Mouse (Mus musculus) MEL (cell line): ENCODE results near the gene Qars. TPM values are rescaled to one million over a fixed set of nuclear protein-coding genes. Genes with fewer than 3 reads are reported as not detected.

ENCODE experiments used
- DNase-seq: peaks from one replicate; pipeline ENCODE4 v3.0.0; 2011; ENCODE audit warnings: low read depth, low spot score
- H3K27ac ChIP-seq: 2 replicates; pipeline ENCODE4 v1.5.1; 2012; ENCODE audit warnings: low read depth, mild to moderate bottlenecking, control low read depth, low read length, moderate library complexity; ENCODE audit not compliant: control insufficient read depth
- H3K27me3 ChIP-seq, 2 experiments: fragments of 150-350 bp in 1 of 2; sonication (generic) in 1 of 2; 2 replicates each; pipeline ENCODE4 v1.6.1; 2012; ENCODE audit warnings: low read length in 2 of 2, mild to moderate bottlenecking in 2 of 2, improper control_type of control experiment in 1 of 2, moderate library complexity in 1 of 2; ENCODE audit not compliant: insufficient read depth in 2 of 2, control insufficient read depth in 1 of 2
- H3K36me3 ChIP-seq, 2 experiments: 2 replicates each; pipeline ENCODE4 v1.6.1; 2012 to 2014; ENCODE audit warnings: low read length in 2 of 2, improper control_type of control experiment in 1 of 2, inconsistent platforms in 1 of 2, mild to moderate bottlenecking in 1 of 2; ENCODE audit not compliant: insufficient read depth in 2 of 2, control insufficient read depth in 1 of 2
- H3K4me1 ChIP-seq, 2 experiments: fragments of 150-350 bp in 1 of 2; sonication (generic) in 1 of 2; 2 replicates each; pipeline ENCODE4 v1.6.1; 2012; ENCODE audit warnings: low read length in 2 of 2, improper control_type of control experiment in 1 of 2, mild to moderate bottlenecking in 1 of 2; ENCODE audit not compliant: insufficient read depth in 2 of 2, control insufficient read depth in 1 of 2
- H3K4me3 ChIP-seq, 2 experiments: fragments of 150-350 bp in 1 of 2; sonication (generic) in 1 of 2; 2 replicates each; pipeline ENCODE4 v1.5.1; 2012; ENCODE audit warnings: low read depth in 2 of 2, low read length in 2 of 2, mild to moderate bottlenecking in 2 of 2, moderate library complexity in 2 of 2, control low read depth in 1 of 2, improper control_type of control experiment in 1 of 2; ENCODE audit not compliant: control insufficient read depth in 1 of 2, insufficient read depth in 1 of 2
- H3K79me2 ChIP-seq: 2 replicates; pipeline ENCODE4 v1.6.1; 2012; ENCODE audit warnings: mild to moderate bottlenecking, low read length, moderate library complexity; ENCODE audit not compliant: control insufficient read depth, poor library complexity, insufficient read depth
- H3K9ac ChIP-seq: 2 replicates; pipeline ENCODE4 v1.6.1; 2012; ENCODE audit warnings: low read depth, mild to moderate bottlenecking, control low read depth, low read length, moderate library complexity; ENCODE audit not compliant: control insufficient read depth, poor library complexity, severe bottlenecking
- H3K9me3 ChIP-seq: fragments of 150-350 bp; sonication (generic); replicated peaks from 2 replicates; pipeline ENCODE4 v1.6.1; 2012; ENCODE audit warnings: mild to moderate bottlenecking, low read length, improper control_type of control experiment, moderate library complexity; ENCODE audit not compliant: insufficient read depth
- BHLHE40 ChIP-seq: IDR thresholded peaks from 2 replicates; pipeline ENCODE4 v1.6.1; 2012; ENCODE audit warnings: low read depth, mild to moderate bottlenecking, inconsistent platforms, low read length, improper control_type of control experiment, borderline replicate concordance
- E2F4 ChIP-seq: IDR thresholded peaks from 2 replicates; pipeline ENCODE4 v1.6.1; 2011; ENCODE audit warnings: low read depth, low read length, improper control_type of control experiment, borderline replicate concordance
- ELF1 ChIP-seq: IDR thresholded peaks from 2 replicates; pipeline ENCODE4 v1.6.1; 2014; ENCODE audit warnings: low read depth, mild to moderate bottlenecking, inconsistent platforms, low read length, improper control_type of control experiment, moderate library complexity
- EP300 ChIP-seq, 2 experiments: IDR thresholded peaks; 2 replicates each; pipeline ENCODE4 v1.6.1; 2011; ENCODE audit warnings: improper control_type of control experiment in 2 of 2, low read length in 2 of 2, low read depth in 1 of 2, mild to moderate bottlenecking in 1 of 2
- ETS1 ChIP-seq: IDR thresholded peaks from 2 replicates; pipeline ENCODE4 v1.6.1; 2012; ENCODE audit warnings: low read depth, mild to moderate bottlenecking, inconsistent platforms, low read length, improper control_type of control experiment, moderate library complexity
- GABPA ChIP-seq: IDR thresholded peaks from 2 replicates; pipeline ENCODE4 v1.6.1; 2012; ENCODE audit warnings: low read depth, mild to moderate bottlenecking, inconsistent platforms, low read length, improper control_type of control experiment, moderate library complexity
- MAFK ChIP-seq: IDR thresholded peaks from 2 replicates; pipeline ENCODE4 v1.6.1; 2011; ENCODE audit warnings: low read depth, mild to moderate bottlenecking, low read length, improper control_type of control experiment, borderline replicate concordance
- MAX ChIP-seq: IDR thresholded peaks from 2 replicates; pipeline ENCODE4 v1.6.1; 2011; ENCODE audit warnings: low read length, improper control_type of control experiment
- MEF2A ChIP-seq: IDR thresholded peaks from 2 replicates; pipeline ENCODE4 v1.6.1; 2014; ENCODE audit warnings: low read depth, mild to moderate bottlenecking, inconsistent platforms, low read length, improper control_type of control experiment; ENCODE audit not compliant: poor library complexity, insufficient replicate concordance, severe bottlenecking; ENCODE audit errors: extremely low read depth
- NELFE ChIP-seq: IDR thresholded peaks from 2 replicates; pipeline ENCODE4 v1.6.1; 2011; ENCODE audit warnings: low read depth, low read length, improper control_type of control experiment
- NRF1 ChIP-seq: IDR thresholded peaks from 2 replicates; pipeline ENCODE4 v1.6.1; 2014; ENCODE audit warnings: low read depth, mild to moderate bottlenecking, inconsistent platforms, low read length, improper control_type of control experiment, moderate library complexity; ENCODE audit not compliant: poor library complexity, insufficient read depth, severe bottlenecking
- POLR2A ChIP-seq, 2 experiments: IDR thresholded peaks; 2 replicates each; pipeline ENCODE4 v1.6.1; 2011 to 2012; ENCODE audit warnings: low read length in 2 of 2, mild to moderate bottlenecking in 2 of 2, control low read depth in 1 of 2, improper control_type of control experiment in 1 of 2, low read depth in 1 of 2, moderate library complexity in 1 of 2; ENCODE audit not compliant: control insufficient read depth in 1 of 2, insufficient read depth in 1 of 2, poor library complexity in 1 of 2
- POLR2AphosphoS5 ChIP-seq: IDR thresholded peaks from 2 replicates; pipeline ENCODE4 v1.6.1; 2012; ENCODE audit warnings: low read depth, borderline replicate concordance, mild to moderate bottlenecking, inconsistent platforms, low read length, moderate library complexity, mixed read lengths
- RAD21 ChIP-seq: IDR thresholded peaks from 2 replicates; pipeline ENCODE4 v1.6.1; 2011; ENCODE audit warnings: mild to moderate bottlenecking, low read depth, low read length, improper control_type of control experiment
- TCF12 ChIP-seq: IDR thresholded peaks from 2 replicates; pipeline ENCODE4 v1.6.1; 2014; ENCODE audit warnings: low read depth, mild to moderate bottlenecking, inconsistent platforms, low read length, improper control_type of control experiment, moderate library complexity
- USF2 ChIP-seq, 2 experiments: IDR thresholded peaks; 2 replicates each; pipeline ENCODE4 v1.6.1; 2011 to 2012; ENCODE audit warnings: improper control_type of control experiment in 2 of 2, low read length in 2 of 2, borderline replicate concordance in 1 of 2, inconsistent platforms in 1 of 2, low read depth in 1 of 2, mild to moderate bottlenecking in 1 of 2; ENCODE audit not compliant: insufficient read depth in 1 of 2
- ZC3H11A ChIP-seq: IDR thresholded peaks from 2 replicates; pipeline ENCODE4 v1.6.1; 2012; ENCODE audit warnings: low read depth, mild to moderate bottlenecking, inconsistent platforms, low read length, improper control_type of control experiment
- ZKSCAN1 ChIP-seq: IDR thresholded peaks from 2 replicates; pipeline ENCODE4 v1.6.1; 2012; ENCODE audit warnings: low read depth, mild to moderate bottlenecking, inconsistent platforms, low read length, improper control_type of control experiment, moderate library complexity
- ZMIZ1 ChIP-seq: IDR thresholded peaks from 2 replicates; pipeline ENCODE4 v1.6.1; 2012; ENCODE audit warnings: low read depth, mild to moderate bottlenecking, inconsistent platforms, low read length, improper control_type of control experiment, moderate library complexity
- ZNF384 ChIP-seq: IDR thresholded peaks from 2 replicates; pipeline ENCODE4 v1.6.1; 2012; ENCODE audit warnings: low read depth, mild to moderate bottlenecking, inconsistent platforms, low read length, improper control_type of control experiment
- polyA plus RNA-seq, 2 experiments: library from polyadenylated mRNA; stranded (reverse) in 1 of 2; unstranded in 1 of 2; fragments of >175 nt in 1 of 2; fragments of >200 nt in 1 of 2; gene quantifications; 2 replicates each; pipeline versions ENCODE4 v1.2.1 to v1.2.4; 2012; ENCODE audit warnings: low replicate concordance in 2 of 2, low read depth in 1 of 2; ENCODE audit not compliant: insufficient read length in 2 of 2, insufficient read depth in 1 of 2, missing spikeins in 1 of 2
- total RNA-seq: library from RNA; depleted of rRNA; stranded (reverse); fragments of 300-350 nt; gene quantifications from 2 replicates; pipeline ENCODE4 v1.2.3, GENCODE M21; 2012

The Qars gene
- total and polyA plus RNA-seq, 3 experiments = 286 to 407 TPM; not detected in 1

DNA sequence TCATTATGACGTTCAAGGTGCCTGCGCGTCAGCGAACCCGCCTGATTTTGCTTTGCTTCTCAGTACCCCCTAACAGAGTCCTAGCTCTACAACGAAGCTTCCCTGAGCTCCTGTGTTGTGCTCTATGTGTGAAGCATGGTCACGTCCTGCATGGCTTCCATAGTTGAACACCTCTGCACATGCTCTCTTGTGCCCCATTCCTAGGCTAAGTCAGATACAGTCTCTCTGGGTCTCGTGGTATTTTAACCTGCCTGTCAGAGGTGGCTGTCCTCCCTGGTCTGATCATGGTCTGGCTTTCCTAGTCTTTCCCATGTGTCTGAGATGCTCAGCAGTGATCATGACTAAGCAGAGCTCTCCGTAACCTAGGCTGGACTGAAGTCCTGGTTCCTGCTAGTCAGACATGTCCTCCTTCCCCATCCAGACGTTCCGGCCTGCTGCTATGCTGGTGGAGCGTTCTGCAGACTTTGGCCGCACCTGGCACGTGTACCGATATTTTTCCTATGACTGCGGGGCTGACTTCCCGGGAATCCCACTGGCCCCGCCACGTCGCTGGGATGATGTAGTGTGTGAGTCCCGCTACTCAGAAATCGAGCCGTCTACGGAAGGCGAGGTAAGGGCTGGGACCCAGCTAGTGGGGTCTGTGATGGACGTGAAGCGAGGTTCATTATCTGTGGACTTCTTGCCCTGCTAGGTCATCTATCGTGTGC lies 26.5 kb upstream of the Qars start:
- Histone ChIP-seq H3K36me3 (no peaks in the 10 kb centered on the region; a peak in 1 of 4 replicates), H3K79me2 (no peaks in the 10 kb centered on the region), H3K9me3 (no peaks in the 10 kb centered on the region), H3K4me1 (peaks cover 0 to 2% of the 10 kb centered on the region in 2 experiments; a peak in 2 of 4 replicates), H3K9ac (no peak overlapping the region), H3K27ac (no peak overlapping the region), H3K4me3 (no peak overlapping the region), H3K27me3 (no peaks in the 10 kb centered on the region)
- TF ChIP-seq ETS1 (no peak), NRF1 (no peak), RAD21 (no peak), ZMIZ1 (no peak), MAFK (no peak), POLR2AphosphoS5 (no peak), USF2 (IDR thresholded peaks at IDR 0.05; ENCODE audit: borderline replicate concordance in 1 of 2, insufficient read depth in 1 of 2, low read depth in 1 of 2, low read length in 2 of 2) (no peak), MEF2A (no peak), EP300 (IDR thresholded peaks at IDR 0.05; ENCODE audit: low read depth in 1 of 2, low read length in 2 of 2) (no peak), TCF12 (no peak), POLR2A (IDR thresholded peaks at IDR 0.05; ENCODE audit: control insufficient read depth in 1 of 2, insufficient read depth in 1 of 2, low read depth in 1 of 2, low read length in 2 of 2, poor library complexity in 1 of 2) (no peak)
- DNase-seq = no peak

DNA sequence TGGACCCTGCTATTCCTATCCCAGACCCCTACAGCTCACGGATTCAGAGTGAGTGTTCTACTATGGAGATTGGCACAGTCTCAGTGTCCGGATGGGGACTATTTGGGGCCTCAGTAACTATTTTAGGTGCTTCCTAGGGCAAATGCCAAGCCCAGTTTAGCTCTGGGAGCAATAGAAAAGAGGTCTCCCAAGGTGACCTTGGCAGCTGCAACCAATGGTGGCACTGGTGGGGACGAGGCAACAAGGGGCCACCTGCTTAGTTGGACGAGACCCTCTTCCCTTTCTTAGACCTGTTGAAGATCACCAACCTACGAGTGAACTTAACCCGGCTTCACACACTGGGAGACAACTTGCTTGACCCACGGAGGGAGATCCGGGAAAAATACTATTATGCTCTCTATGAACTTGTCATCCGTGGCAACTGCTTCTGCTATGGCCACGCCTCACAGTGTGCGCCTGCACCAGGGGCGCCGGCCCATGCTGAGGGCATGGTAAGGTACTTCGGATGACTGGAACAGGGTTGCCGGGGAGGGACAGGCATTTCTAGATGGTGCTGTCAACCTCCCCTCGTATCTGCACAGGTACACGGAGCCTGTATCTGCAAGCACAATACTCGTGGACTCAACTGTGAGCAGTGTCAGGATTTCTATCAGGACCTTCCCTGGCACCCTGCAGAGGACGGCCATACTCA lies 25.8 kb upstream of the Qars start:
- DNase-seq = no peak
- H3K4me1 ChIP-seq = peaks cover 0 to 2% of the 10 kb centered on the region in 2 experiments; a peak in 2 of 4 replicates
- H3K9ac ChIP-seq = no peak overlapping the region
- no peak overlapping the region for H3K4me3 ChIP-seq
- no peak for TF ChIP-seq NELFE
- no peak for TF ChIP-seq NRF1
- no peak for TF ChIP-seq ZNF384
- TF ChIP-seq BHLHE40 = no peak
- TF ChIP-seq MAX = no peak
- TF ChIP-seq E2F4 = no peak
- no peak for TF ChIP-seq ZKSCAN1
- TF ChIP-seq POLR2AphosphoS5 = no peak
- TF ChIP-seq ZC3H11A = no peak
- no peak for TF ChIP-seq GABPA
- no peak for TF ChIP-seq ELF1
- no peak for TF ChIP-seq POLR2A (IDR thresholded peaks at IDR 0.05; ENCODE audit: control insufficient read depth in 1 of 2, insufficient read depth in 1 of 2, low read depth in 1 of 2, low read length in 2 of 2, poor library complexity in 1 of 2)
- TF ChIP-seq, all 39 proteins: peak for 0
- Histone ChIP-seq H3K27me3 (no peaks in the 10 kb centered on the region), H3K27ac (no peak overlapping the region), H3K79me2 (no peaks in the 10 kb centered on the region), H3K9me3 (no peaks in the 10 kb centered on the region), H3K36me3 (no peaks in the 10 kb centered on the region; a peak in 1 of 4 replicates)
